Mouse (Mus musculus): Measurements from ENCODE around the gene Rnf144b.

Gene Rnf144b

GRCm38 (mm10) chr13:47180776-47181175 lies 58.3 kb downstream of the Rnf144b start:
- 87% methylated on average over 7 of the region's 7 CpGs for WGBS

DNA sequence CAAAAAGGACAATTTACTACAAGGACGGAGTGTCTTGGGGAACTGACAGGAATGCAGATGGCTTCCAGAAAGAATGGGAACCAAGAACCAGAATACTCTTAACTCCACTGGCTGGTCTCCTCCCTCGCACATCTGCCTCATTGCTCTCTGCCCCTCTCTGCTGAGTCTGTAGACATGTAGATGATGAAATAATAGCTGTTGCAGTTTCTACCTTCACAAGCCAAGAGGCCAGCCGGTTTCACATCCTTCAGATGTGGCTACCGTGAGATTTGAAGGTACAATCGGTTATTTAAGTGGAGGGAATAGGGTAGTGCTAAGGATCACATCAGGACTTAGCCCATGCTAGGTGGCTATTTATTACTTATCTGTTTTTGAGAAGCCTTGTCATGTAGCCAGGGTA lies 59.9 kb downstream of the Rnf144b start:
- WGBS: 82% methylated on average over 5 of the region's 5 CpGs

- 80% methylated on average over 9 of the region's 9 CpGs for WGBS
These were observed 60.7 kb downstream of the Rnf144b start for GRCm38 (mm10) chr13:47183033-47183730.

GRCm38 (mm10) chr13:47183771-47184170 lies 61.3 kb downstream of the Rnf144b start:
- WGBS: 62% methylated on average over 9 of the region's 9 CpGs

- WGBS: 90% methylated on average over 4 of the region's 4 CpGs
These were observed 65.4 kb downstream of the Rnf144b start for GRCm38 (mm10) chr13:47187836-47188235.

DNA sequence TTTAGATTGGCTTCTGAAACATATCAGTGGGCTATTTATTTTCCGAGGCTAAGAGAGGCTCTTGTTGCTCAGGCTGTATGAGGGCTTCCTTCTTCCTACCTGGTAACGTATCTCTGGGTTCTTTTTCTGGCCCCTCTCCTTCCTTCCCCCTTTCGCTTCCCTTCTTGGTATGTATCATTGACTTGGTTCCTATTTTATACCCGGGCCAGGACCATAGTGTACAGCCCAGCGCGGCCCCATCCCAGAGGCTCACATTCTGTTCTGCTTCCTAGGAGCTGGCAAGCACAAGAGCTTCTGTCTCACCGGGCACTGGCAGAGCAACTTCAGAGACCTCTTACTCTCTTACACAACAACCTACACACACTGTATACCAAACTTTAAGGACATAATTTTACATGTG lies 67.5 kb downstream of the Rnf144b start:
- 77% methylated on average over 7 of the region's 7 CpGs for WGBS

GRCm38 (mm10) chr13:47192200-47192599 lies 69.7 kb downstream of the Rnf144b start:
- 94% methylated on average over 2 of the region's 2 CpGs for WGBS

DNA sequence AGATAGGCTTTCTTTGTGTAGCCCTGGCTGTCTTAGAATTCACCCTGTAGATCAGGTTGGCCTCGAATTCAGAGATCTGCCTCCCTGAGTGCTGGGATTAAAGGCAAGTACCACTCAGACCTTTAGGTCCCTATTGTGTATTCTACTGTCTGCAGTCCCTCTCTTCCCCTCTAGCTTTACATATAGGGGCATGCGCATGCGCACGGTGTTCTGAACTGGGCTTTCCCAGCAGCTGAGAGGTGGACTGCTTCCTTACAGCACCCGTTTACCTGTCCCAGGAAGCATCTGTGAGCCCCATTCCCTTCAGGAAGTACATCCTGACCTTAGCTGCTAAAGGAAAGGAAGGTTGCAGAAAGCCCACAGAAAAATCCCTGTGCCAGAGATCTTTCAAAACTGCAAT lies 70.3 kb downstream of the Rnf144b start:
- 84% methylated on average over 5 of the region's 5 CpGs for WGBS

GRCm38 (mm10) chr13:47193326-47194153 lies 71.1 kb downstream of the Rnf144b start:
- WGBS: 9% methylated on average over 32 of the region's 32 CpGs

GRCm38 (mm10) chr13:47194695-47195094 lies 72.2 kb downstream of the Rnf144b start:
- 26% methylated on average over 11 of the region's 11 CpGs for WGBS

- 37% methylated on average over 4 of the region's 4 CpGs for WGBS
These were observed 73.0 kb downstream of the Rnf144b start for GRCm38 (mm10) chr13:47195491-47195890.

GRCm38 (mm10) chr13:47200011-47200670 lies 77.7 kb downstream of the Rnf144b start:
- 81% methylated on average over 12 of the region's 12 CpGs for WGBS

DNA sequence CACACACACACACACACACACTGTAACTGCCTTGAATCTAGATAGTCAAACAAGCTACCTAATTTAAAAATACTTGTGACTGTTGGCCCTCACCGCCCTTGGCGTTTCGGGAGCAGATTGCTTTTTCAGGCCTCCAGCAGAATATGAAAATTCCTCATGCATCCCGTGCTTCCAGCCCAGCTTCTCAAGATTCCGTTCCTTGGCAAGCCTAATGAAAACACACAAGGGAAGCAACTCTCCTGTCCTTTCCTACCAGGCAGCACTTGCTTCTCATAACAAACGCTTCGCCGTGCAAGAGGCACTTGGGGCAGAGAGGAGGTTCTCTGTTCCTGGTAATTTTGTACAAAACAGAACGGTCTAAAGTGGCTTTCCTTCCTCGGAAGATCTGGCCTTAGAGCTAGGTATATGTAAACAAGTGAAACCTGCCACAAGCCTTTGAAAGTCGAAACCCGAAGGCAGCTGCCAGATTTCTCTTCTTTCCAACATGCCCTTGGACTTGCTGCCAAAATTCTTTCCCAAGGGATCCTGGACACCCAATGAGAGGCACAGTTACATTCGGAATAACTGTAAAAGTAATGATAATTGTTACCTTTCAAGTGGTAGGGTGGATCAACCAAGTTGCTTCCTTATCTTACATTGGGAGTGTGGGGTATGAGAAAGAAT lies 79.6 kb downstream of the Rnf144b start:
- WGBS: 42% methylated on average over 13 of the region's 13 CpGs

GRCm38 (mm10) chr13:47210496-47210895 lies 88.0 kb downstream of the Rnf144b start:
- WGBS: 88% methylated on average over 4 of the region's 4 CpGs

GRCm38 (mm10) chr13:47210992-47211391 lies 88.5 kb downstream of the Rnf144b start:
- 78% methylated on average over 6 of the region's 6 CpGs for WGBS

DNA sequence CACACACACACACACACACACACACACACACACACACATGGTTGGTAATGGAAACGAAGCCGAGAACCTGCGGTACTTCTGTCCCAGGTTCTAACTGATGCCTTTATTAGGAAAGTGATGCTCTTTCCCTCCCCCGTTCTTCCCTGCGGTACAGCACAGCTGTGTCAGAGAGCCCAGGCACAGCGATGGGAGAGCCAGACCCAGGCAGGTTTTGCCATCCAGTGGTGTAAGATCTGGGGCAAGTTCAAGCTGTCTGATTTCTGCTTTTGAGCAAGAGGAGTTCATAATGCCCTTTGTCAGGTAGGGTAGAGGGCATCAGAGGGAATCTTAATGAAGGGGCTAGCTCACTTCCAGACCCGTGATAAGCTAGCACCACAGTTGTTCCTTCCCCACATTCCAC lies 89.1 kb downstream of the Rnf144b start:
- WGBS: 64% methylated on average over 7 of the region's 7 CpGs

GRCm38 (mm10) chr13:47213817-47214216 lies 91.4 kb downstream of the Rnf144b start:
- 92% methylated on average over 10 of the region's 10 CpGs for WGBS

DNA sequence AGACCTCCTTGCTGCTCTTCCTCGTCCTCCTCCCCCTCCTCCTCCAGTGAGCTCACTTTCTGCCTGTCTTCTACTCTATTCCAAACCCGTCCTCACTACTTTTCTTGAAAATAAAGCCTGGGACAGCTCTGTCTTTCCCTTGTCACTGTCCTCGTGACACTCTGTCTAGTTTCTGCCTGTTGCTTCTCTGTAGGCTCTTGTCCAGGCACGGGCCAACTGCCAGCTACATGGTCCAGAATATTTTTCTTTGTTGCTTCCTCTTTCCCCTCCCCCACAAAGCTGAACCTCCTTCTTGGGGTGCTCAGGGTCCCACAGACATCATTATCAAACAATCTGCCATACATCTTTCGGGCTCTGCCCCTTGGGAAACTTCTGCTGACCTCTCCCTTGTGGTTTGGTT lies 92.4 kb downstream of the Rnf144b start:
- 59% methylated on average over 5 of the region's 5 CpGs for WGBS

GRCm38 (mm10) chr13:47215815-47216585 lies 93.5 kb downstream of the Rnf144b start:
- 74% methylated on average over 20 of the region's 20 CpGs for WGBS

DNA sequence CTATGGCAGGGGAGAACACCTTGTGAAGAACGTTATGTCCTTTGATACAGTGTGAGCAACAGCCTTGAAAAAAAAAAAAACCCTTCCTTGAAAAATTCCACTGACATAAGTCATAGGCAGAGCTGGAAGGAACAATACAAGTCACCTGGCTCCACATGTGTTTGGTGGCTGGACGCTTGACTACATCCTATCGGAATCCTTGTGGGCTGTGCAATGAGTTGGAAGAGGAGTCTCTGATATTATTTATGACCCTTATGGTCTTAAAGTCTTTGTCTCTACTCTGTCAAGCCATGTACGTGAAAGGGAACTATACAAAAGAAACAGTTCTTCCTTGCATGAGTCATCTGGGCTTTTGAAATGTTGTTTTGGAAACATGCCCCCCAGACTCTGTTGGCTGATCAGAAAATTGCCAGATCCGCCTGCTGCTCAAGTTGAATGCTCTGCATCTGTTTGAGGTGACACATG lies 94.7 kb downstream of the Rnf144b start:
- WGBS: 61% methylated on average over 5 of the region's 5 CpGs

- 72% methylated on average over 6 of the region's 6 CpGs for WGBS
These were observed 95.9 kb downstream of the Rnf144b start for GRCm38 (mm10) chr13:47218351-47218750.
